Mouse (Mus musculus) monocyte, adult 5-6 weeks (primary cell): ENCODE measurements around the gene Gm9112. TPM values are rescaled to one million over a fixed set of nuclear protein-coding genes. Genes with fewer than 3 reads are reported as not detected.
"Not testable (repeated sequence)": the region's sequence is repeated elsewhere in the genome, so short reads cannot be mapped to it uniquely, and the experiment has no call there.

Experiments
- ATAC-seq: fragments of 153-309, 156-312 bp; replicated peaks from 2 replicates; pipeline ENCODE4 v1.8.0; 2017; ENCODE audit warnings: mild to moderate bottlenecking; ENCODE audit not compliant: low TSS enrichment, insufficient number of reproducible peaks, severe bottlenecking, poor library complexity, low FRiP score
- total RNA-seq: library from RNA; stranded (forward); fragments of 200-1000, 200-491, 200-594 nt; gene quantifications from 3 replicates; pipeline ENCODE4 v1.2.3, GENCODE M21; 2017

Gene Gm9112
- not detected in 3 replicates for total RNA-seq

DNA sequence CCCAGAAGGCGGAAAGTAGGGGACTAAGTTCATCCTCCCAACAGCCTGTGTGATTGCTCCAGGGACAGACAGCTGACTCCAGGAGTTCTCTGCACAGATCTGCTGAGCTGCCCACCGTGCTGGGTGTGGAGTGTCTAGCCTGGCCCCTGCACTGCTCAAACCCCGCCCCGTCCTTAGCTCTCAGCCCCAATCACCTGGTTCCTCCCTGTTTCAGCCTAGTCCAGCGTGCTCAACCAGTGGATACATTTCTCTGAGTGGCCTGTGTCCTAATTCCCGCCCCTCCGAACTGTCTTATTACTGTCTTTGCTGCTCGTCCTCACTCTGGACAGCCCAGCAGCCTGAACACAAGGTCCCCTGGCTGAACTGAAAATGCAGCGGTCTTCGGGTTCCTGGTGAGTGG is at the start of gene Gm9112, which contains the start of gene Dmrtc1b:
Gene Gm9112 (minus strand): TSS at position 101 of the 400 bp plus-strand sequence.
Gene Dmrtc1b (plus strand): TSS at position 331 of the 400 bp plus-strand sequence.
- ATAC-seq, result not testable (repeated sequence)

GRCm38 (mm10) chrX:102724226-102724625 is 16.8 kb upstream of the Gm9112 start:
- ATAC-seq, result not testable (repeated sequence)

DNA sequence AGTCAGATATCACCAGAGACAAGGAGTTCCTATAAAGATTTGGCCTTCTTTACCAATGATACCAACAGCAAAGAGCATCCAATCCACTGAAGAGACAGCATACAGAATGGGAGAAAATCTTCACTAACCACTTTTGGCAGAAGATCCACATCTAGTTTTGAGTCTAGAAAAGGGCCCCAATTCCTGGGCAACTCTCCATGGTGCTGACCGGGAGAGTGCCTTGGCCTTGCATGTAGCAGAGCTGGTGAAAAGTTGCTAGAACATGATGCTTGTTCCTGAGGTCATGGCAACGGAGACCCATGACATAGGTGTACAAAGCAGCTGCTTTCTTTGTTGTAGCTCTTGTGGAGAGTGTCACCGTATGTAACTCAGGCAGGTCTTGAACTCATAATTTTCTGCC is 6.8 kb downstream of the Gm9112 start:
- not testable (repeated sequence) for ATAC-seq

- ATAC-seq, result not testable (repeated sequence)
Observed at GRCm38 (mm10) chrX:102689252-102689651, 18.2 kb downstream of the Gm9112 start.

DNA sequence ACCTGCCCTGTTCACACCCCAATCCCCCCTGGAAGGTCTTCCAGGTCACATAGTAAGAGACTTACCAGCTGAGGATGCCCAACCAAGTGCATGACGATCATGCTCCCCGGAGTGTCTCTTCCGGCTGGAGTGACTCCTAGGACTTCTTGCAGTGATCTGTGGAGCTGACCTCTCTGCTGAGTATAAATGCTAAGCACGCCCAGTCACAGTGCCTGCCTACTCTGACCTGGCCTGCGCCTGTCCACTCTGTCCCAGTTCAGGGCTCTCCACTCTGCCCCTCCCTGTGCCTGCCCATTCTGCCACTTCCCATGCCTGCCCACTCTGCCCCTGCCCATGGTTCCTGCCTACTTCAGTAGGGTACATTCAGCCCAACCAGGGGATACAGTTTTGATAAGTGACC is 20.6 kb downstream of the Gm9112 start, which contains the start of gene Gm3880:
Gene Gm3880 (minus strand): TSS at position 101 of the 400 bp plus-strand sequence.
- not testable (repeated sequence) for ATAC-seq

- ATAC-seq, result not testable (repeated sequence)
Observed at GRCm38 (mm10) chrX:102684706-102685105, 22.7 kb downstream of the Gm9112 start.

GRCm38 (mm10) chrX:102666641-102667040 is 40.8 kb downstream of the Gm9112 start:
- ATAC-seq, result no peak

- no peak for ATAC-seq
Observed at GRCm38 (mm10) chrX:102660712-102661111, 46.7 kb downstream of the Gm9112 start.

Other genes starting within 250 kb of the Gm9112 start
- gene Hdac8, start 202.3 kb downstream of the Gm9112 start, total RNA-seq, result 6.2 to 13.0 TPM (median 7.1 TPM) in 3 replicates
- 5.2 to 6.7 TPM (median 6.1 TPM) in 3 replicates for gene Phka1, start 63.4 kb downstream of the Gm9112 start, total RNA-seq
- not detected in 3 replicates for gene Gm3880, start 20.7 kb downstream of the Gm9112 start, total RNA-seq
- not detected in 3 replicates for gene Dmrtc1b, start 230 bp upstream of the Gm9112 start, total RNA-seq
- not detected in 3 replicates for gene Dmrtc1c1, start 95.3 kb upstream of the Gm9112 start, total RNA-seq
- gene Dmrtc1c2, start 147.0 kb upstream of the Gm9112 start, total RNA-seq, result not detected in 3 replicates
- not detected in 3 replicates for gene 1700031F05Rik, start 160.3 kb upstream of the Gm9112 start, total RNA-seq
- not detected in 3 replicates for gene Dmrtc1a, start 201.1 kb upstream of the Gm9112 start, total RNA-seq
- gene 1700011M02Rik, start 201.3 kb upstream of the Gm9112 start, total RNA-seq, result not detected in 3 replicates
- not detected in 3 replicates for gene 1700018G05Rik, start 220.7 kb upstream of the Gm9112 start, total RNA-seq